Comparison of ENCODE assay signal across 8 mouse cellular contexts in genomic region chr6:125380372-125381360, GRCm38 (mm10). TPM values are rescaled to one million over a fixed set of nuclear protein-coding genes. Genes with fewer than 3 reads are reported as not detected.
A peak's percentile ranks its signal among the peaks of the same experiment; 100 is the strongest.
DNase-seq lines count a peak whose midpoint lies in the region; ATAC-seq and TF ChIP-seq lines count a peak whose summit lies in the region.

TSS of gene Plekhg6 (minus strand) at chr6:125380793.

- TF ChIP-seq CTCF in gastrocnemius, adult 2 months (IDR thresholded peaks at IDR 0.05) = no peak
- peak; percentile 11; the same call in 1 of the 2 replicates for TF ChIP-seq CTCF in liver, postnatal 0 days (IDR thresholded peaks at IDR 0.05; ENCODE audit: low read depth)

- no peak for DNase-seq in gastrocnemius, adult 2 months
- DNase-seq in gastrocnemius, adult 18-20 months (ENCODE audit: low spot score) = no peak
- DNase-seq in kidney, adult 18-20 months = peak; percentile 81
- peak; percentile 72 for DNase-seq in liver, postnatal 0 days
- DNase-seq in embryo, embryonic 10.5 days (ENCODE audit: low spot score) = no peak

- ATAC-seq in embryonic facial prominence, embryonic 12.5 days (ENCODE audit: insufficient number of reproducible peaks, insufficient read depth, low FRiP score, low TSS enrichment) = no peak
- ATAC-seq in liver, postnatal 0 days = peak; percentile 88
- ATAC-seq in stomach, embryonic 14.5 days (ENCODE audit: insufficient number of reproducible peaks, insufficient read depth, low FRiP score, low read depth) = no peak
- ATAC-seq in monocyte, adult 5-6 weeks (replicated peaks; ENCODE audit: insufficient number of reproducible peaks, low FRiP score, low TSS enrichment, poor library complexity, severe bottlenecking) = no peak

- no peak within 1 kb of the TSS for H3K27ac ChIP-seq in gastrocnemius, adult 2 months
- H3K27ac ChIP-seq in embryonic facial prominence, embryonic 12.5 days = no peak within 1 kb of the TSS
- peak within 1 kb of the TSS; percentile 85 for H3K27ac ChIP-seq in liver, postnatal 0 days (ENCODE audit: low read depth)
- no peak within 1 kb of the TSS for H3K27ac ChIP-seq in stomach, embryonic 14.5 days (ENCODE audit: low read length)

- no peaks in the 10 kb centered on the region for H3K36me3 ChIP-seq in embryonic facial prominence, embryonic 12.5 days
- H3K36me3 ChIP-seq in liver, postnatal 0 days (replicated peaks; ENCODE audit: insufficient read depth, low read length) = no peaks in the 10 kb centered on the region
- no peaks in the 10 kb centered on the region for H3K36me3 ChIP-seq in stomach, embryonic 14.5 days (ENCODE audit: control insufficient read depth, insufficient read depth, low read length)

- no peak within 1 kb of the TSS for H3K9ac ChIP-seq in embryonic facial prominence, embryonic 12.5 days
- peak within 1 kb of the TSS; percentile 55 for H3K9ac ChIP-seq in liver, postnatal 0 days (replicated peaks)
- 0 out of 2 replicates have a peak within 1 kb of the TSS, but pooled peaks have one; percentile 14 for H3K9ac ChIP-seq in stomach, embryonic 14.5 days (replicated peaks; ENCODE audit: low read depth, low read length)

- intact Hi-C loops in gastrocnemius, adult 2 months (cut with DNase I) = no loop called here

- peak within 1 kb of the TSS; percentile 58 for H3K4me3 ChIP-seq in gastrocnemius, adult 2 months
- peak within 1 kb of the TSS; percentile 35 for H3K4me3 ChIP-seq in embryonic facial prominence, embryonic 12.5 days
- peak within 1 kb of the TSS; percentile 50 for H3K4me3 ChIP-seq in liver, postnatal 0 days (ENCODE audit: low read depth, low read length)
- peak within 1 kb of the TSS; percentile 45 for H3K4me3 ChIP-seq in stomach, embryonic 14.5 days (ENCODE audit: low read depth, low read length)

- peaks cover 63% of the 10 kb centered on the region for H3K27me3 ChIP-seq in embryonic facial prominence, embryonic 12.5 days
- H3K27me3 ChIP-seq in liver, postnatal 0 days (ENCODE audit: insufficient read depth, low read length) = peaks cover 13% of the 10 kb centered on the region; the same call in 1 of the 2 replicates
- H3K27me3 ChIP-seq in stomach, embryonic 14.5 days (ENCODE audit: control insufficient read depth, insufficient read depth, low read length) = peaks cover 16% of the 10 kb centered on the region; the same call in 1 of the 2 replicates

- no peak for TF ChIP-seq EP300 in liver, postnatal 0 days (IDR thresholded peaks at IDR 0.05; ENCODE audit: low read depth)

- H3K4me1 ChIP-seq in embryonic facial prominence, embryonic 12.5 days = peaks cover 25% of the 10 kb centered on the region
- H3K4me1 ChIP-seq in liver, postnatal 0 days (ENCODE audit: insufficient read depth) = peaks cover 21% of the 10 kb centered on the region
- H3K4me1 ChIP-seq in stomach, embryonic 14.5 days (ENCODE audit: control insufficient read depth, insufficient read depth, low read length) = peaks cover 25% of the 10 kb centered on the region

- H3K9me3 ChIP-seq in embryonic facial prominence, embryonic 12.5 days = no peaks in the 10 kb centered on the region
- no peaks in the 10 kb centered on the region for H3K9me3 ChIP-seq in liver, postnatal 0 days (ENCODE audit: low read length)
- no peaks in the 10 kb centered on the region for H3K9me3 ChIP-seq in stomach, embryonic 14.5 days (ENCODE audit: control insufficient read depth, low read depth, low read length)

- 12% methylated on average over 35 of the region's 40 CpGs for WGBS in embryonic facial prominence, embryonic 12.5 days
- 11% methylated on average over 36 of the region's 40 CpGs for WGBS in liver, postnatal 0 days (ENCODE audit: insufficient replicate concordance)
- WGBS in stomach, embryonic 14.5 days = 9% methylated on average over 40 of the region's 40 CpGs

- peak within 1 kb of the TSS; percentile 65 for H3K4me2 ChIP-seq in embryonic facial prominence, embryonic 12.5 days (replicated peaks)
- peak within 1 kb of the TSS; percentile 77 for H3K4me2 ChIP-seq in liver, postnatal 0 days (ENCODE audit: low read depth, low read length)
- H3K4me2 ChIP-seq in stomach, embryonic 14.5 days (replicated peaks; ENCODE audit: low read depth, low read length) = peak within 1 kb of the TSS; percentile 80

RNA-seq across cellular contexts. Expression of gene Plekhg6, which starts in this region (rescaled TPM):
- not detected for total RNA-seq in gastrocnemius, adult 2 months (2021)
- not detected for total RNA-seq in gastrocnemius, adult 18-20 months (2021)
- polyA plus RNA-seq in embryonic facial prominence, embryonic 12.5 days (2016; fragmentation: Nextera tagmentation; extraction: Ambion mirVana) = 0.34 and 0.47 TPM in 2 replicates
- 1.1 and 1.2 TPM in 2 replicates for polyA plus RNA-seq in liver, postnatal 0 days (2015; fragmentation: Nextera tagmentation; extraction: Ambion mirVana)
- 1.7 and 2.1 TPM in 2 replicates for polyA plus RNA-seq in stomach, embryonic 14.5 days (2014; fragmentation: Nextera tagmentation; extraction: Ambion mirVana)
- not detected in 3 replicates for total RNA-seq in monocyte, adult 5-6 weeks (2017)

Comparison
In these comparisons a context has a peak if more than half of its experiments do, and no peak if none do; other contexts are left out.
1. DNase-seq: peak in kidney, adult 18-20 months (single experiment) and liver, postnatal 0 days (single experiment); none in gastrocnemius, adult 2 months (single experiment), gastrocnemius, adult 18-20 months (single experiment) and embryo, embryonic 10.5 days (single experiment).
2. Peak in every context shown above with its lines, with median percentiles within 50 percentile points of each other: H3K4me3 ChIP-seq and H3K4me2 ChIP-seq.